Mouse (Mus musculus): ENCODE measurements around the gene Cic.

The Cic gene

DNA sequence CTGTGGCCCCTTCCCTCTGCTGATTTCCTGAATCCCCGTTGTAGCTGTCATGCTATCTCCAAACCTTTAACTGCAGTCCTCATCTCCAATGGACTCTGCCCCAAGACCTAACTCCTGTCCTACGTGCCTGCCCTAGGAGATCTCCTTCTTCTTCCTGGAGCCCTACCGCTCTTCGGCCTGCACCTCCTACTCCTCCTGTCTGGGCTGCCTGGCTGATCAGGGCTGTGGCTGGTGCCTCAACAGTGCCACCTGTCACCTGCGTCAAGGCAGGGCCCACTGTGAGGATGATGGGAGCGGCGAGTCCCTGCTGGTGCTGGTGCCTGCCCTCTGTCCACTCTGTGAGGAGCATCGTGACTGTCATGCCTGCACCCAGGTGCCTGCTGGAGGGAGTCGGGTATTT lies 71.8 kb downstream of the Cic start:
- DNase-seq (ENCODE audit: low read depth in 1 of 2, low spot score in 2 of 2): no peak

DNA sequence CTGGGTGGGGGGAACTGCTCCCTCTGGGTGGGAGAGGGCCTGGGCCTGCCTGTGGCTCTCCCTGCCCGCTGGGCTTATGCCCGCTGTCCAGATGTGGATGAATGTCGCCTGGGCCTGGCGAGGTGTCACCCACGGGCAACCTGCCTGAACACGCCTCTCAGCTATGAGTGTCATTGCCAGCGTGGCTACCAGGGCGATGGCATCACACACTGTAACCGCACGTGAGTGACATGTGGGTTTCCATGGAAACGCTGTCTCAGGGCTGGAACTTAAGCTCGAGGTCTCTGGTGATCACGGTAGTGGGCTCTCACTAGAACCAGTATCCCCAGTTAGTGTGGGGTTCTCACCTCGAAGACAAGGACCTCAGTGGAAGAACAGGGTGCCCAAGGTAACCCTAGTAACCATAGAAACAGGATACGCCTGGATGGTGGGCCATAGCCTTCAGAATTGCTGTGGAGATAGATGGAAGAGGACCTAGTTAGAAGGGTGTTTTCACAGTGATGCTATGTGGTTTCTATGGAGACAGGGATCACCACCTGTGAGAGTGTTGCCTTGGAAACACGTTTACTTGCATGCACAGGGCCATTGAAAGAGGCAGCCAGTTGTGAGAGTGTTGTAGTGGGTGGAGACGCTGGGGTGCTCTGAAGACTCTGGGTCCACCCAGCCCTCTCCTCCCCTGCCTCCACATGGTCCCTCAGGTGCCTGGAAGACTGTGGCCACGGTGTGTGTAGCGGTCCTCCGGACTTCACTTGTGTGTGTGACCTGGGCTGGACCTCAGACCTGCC lies 73.7 kb downstream of the Cic start:
- DNase-seq (ENCODE audit: low read depth in 1 of 2, low spot score in 2 of 2): no peak
